Mouse (Mus musculus) testis, adult 2 months (tissue): ENCODE measurements at regions not wholly inside any gene's neighbourhood (a gene's known extent, or its start where the extent isn't known, plus 50 kb on each side); places are given as distances from the start of the nearest gene placed in this dataset.

ENCODE experiments used
- CTCF ChIP-seq: fragments of 200-500 bp; IDR thresholded peaks from 2 replicates; pipeline ENCODE4 v1.5.1; 2012; ENCODE audit warnings: low read depth, mild to moderate bottlenecking, inconsistent platforms, low read length, moderate library complexity; ENCODE audit not compliant: control insufficient read depth, insufficient read depth, insufficient replicate concordance
- POLR2A ChIP-seq: fragments of 200-500 bp; IDR thresholded peaks from 2 replicates; pipeline ENCODE4 v1.6.1; 2012; ENCODE audit warnings: low read depth, mild to moderate bottlenecking, inconsistent platforms, low read length, moderate library complexity; ENCODE audit not compliant: control insufficient read depth

GRCm38 (mm10) chr4:22274178-22274577 lies 83.2 kb upstream of the Fbxl4 start:
- TF ChIP-seq CTCF (no peak), POLR2A (no peak)
